ENCODE assay signal across 13 mouse cellular contexts in genomic region chr4:41679291-41679690, GRCm38 (mm10). TPM values are rescaled to one million over a fixed set of nuclear protein-coding genes. Genes with fewer than 3 reads are reported as not detected.
DNase-seq lines count a peak whose midpoint lies in the region; ATAC-seq and TF ChIP-seq lines count a peak whose summit lies in the region.
"Had no signal": no experiment of that assay in that cellular context is flagged by ENCODE, and none has a peak within 500 bp of the region (broad histone marks: within the 10 kb centered on the region; RNA-seq: fewer than 3 reads in every experiment).

No protein-coding gene starts in this region.

- peak; percentile 55 for DNase-seq in forebrain, embryonic 11.5 days (ENCODE audit: low spot score)
- DNase-seq in kidney, postnatal 10 days, result peak; percentile 36
- DNase-seq in kidney, adult 2 months, result no peak
- no peak for DNase-seq in midbrain, embryonic 14.5 days
- DNase-seq in layer of hippocampus, postnatal 14 days (ENCODE audit: low spot score in 2 of 2), result no peak
- DNase-seq: B cell, adult 2 months; cerebellum, adult 9-10 months; gastrocnemius, postnatal 36 days had no signal

- peaks cover 54% of the 10 kb centered on the region for H3K4me1 ChIP-seq in forebrain, embryonic 11.5 days (replicated peaks; ENCODE audit: control insufficient read depth, insufficient read depth, low read length)
- H3K4me1 ChIP-seq in forebrain, embryonic 16.5 days (replicated peaks; ENCODE audit: control insufficient read depth, insufficient read depth, low read length), result peaks cover 71% of the 10 kb centered on the region
- peaks cover 5% of the 10 kb centered on the region; the same call in 1 of the 2 replicates for H3K4me1 ChIP-seq in kidney, adult 2 months (ENCODE audit: control insufficient read depth, insufficient read depth, low read length)
- peaks cover 57% of the 10 kb centered on the region for H3K4me1 ChIP-seq in embryonic facial prominence, embryonic 13.5 days
- peaks cover 54% of the 10 kb centered on the region for H3K4me1 ChIP-seq in midbrain, embryonic 14.5 days (ENCODE audit: control insufficient read depth, insufficient read depth, low read length)
- no peaks in the 10 kb centered on the region for H3K4me1 ChIP-seq in intestine, postnatal 0 days (replicated peaks; ENCODE audit: control insufficient read depth, insufficient read depth, low read length)

- H3K27ac ChIP-seq in forebrain, embryonic 11.5 days (ENCODE audit: low read depth, low read length), result peak overlapping the region; percentile 50
- no peak overlapping the region for H3K27ac ChIP-seq in forebrain, embryonic 16.5 days (ENCODE audit: low read length)
- H3K27ac ChIP-seq in kidney, adult 2 months (ENCODE audit: insufficient read depth, low read depth, low read length), result no peak overlapping the region
- no peak overlapping the region for H3K27ac ChIP-seq in embryonic facial prominence, embryonic 13.5 days
- 0 out of 2 replicates have a peak overlapping the region, but pooled peaks have one; percentile 21 for H3K27ac ChIP-seq in midbrain, embryonic 14.5 days (replicated peaks; ENCODE audit: low read depth, low read length)
- no peak overlapping the region for H3K27ac ChIP-seq in intestine, postnatal 0 days (ENCODE audit: low read depth, low read length)
- H3K27ac ChIP-seq: limb, embryonic 12.5 days had no signal

- no peak for TF ChIP-seq POLR2A in kidney, adult 2 months (IDR thresholded peaks at IDR 0.05; ENCODE audit: low read depth, low read length)

- no peak for ATAC-seq in forebrain, embryonic 11.5 days (replicated peaks; ENCODE audit: low FRiP score)
- ATAC-seq in forebrain, embryonic 16.5 days, result no peak
- ATAC-seq in embryonic facial prominence, embryonic 13.5 days (ENCODE audit: insufficient number of reproducible peaks, insufficient read depth, low FRiP score, low TSS enrichment, low read depth), result no peak
- ATAC-seq in midbrain, embryonic 14.5 days (ENCODE audit: low FRiP score, low TSS enrichment), result no peak
- ATAC-seq in intestine, postnatal 0 days, result no peak

- no peak for TF ChIP-seq CTCF in kidney, adult 2 months (conservative IDR thresholded peaks at IDR 0.05; ENCODE audit: insufficient read depth, insufficient read length, low read depth, low read length)
- TF ChIP-seq CTCF in intestine, postnatal 0 days (IDR thresholded peaks at IDR 0.05; ENCODE audit: low read depth), result no peak

- H3K27me3 ChIP-seq in forebrain, embryonic 11.5 days (ENCODE audit: control insufficient read depth, insufficient read depth, low read length), result no peaks in the 10 kb centered on the region
- no peaks in the 10 kb centered on the region for H3K27me3 ChIP-seq in forebrain, embryonic 16.5 days (replicated peaks; ENCODE audit: control insufficient read depth, insufficient read depth, low read length)
- no peaks in the 10 kb centered on the region for H3K27me3 ChIP-seq in kidney, adult 2 months (replicated peaks; ENCODE audit: control insufficient read depth, insufficient read depth, low read length)
- no peaks in the 10 kb centered on the region for H3K27me3 ChIP-seq in embryonic facial prominence, embryonic 13.5 days
- no peaks in the 10 kb centered on the region for H3K27me3 ChIP-seq in midbrain, embryonic 14.5 days (ENCODE audit: control insufficient read depth, insufficient read depth, low read length)
- H3K27me3 ChIP-seq in intestine, postnatal 0 days (replicated peaks; ENCODE audit: control insufficient read depth, insufficient read depth, low read length), result peaks cover 9% of the 10 kb centered on the region

- H3K4me3 ChIP-seq in forebrain, embryonic 11.5 days (ENCODE audit: low read depth, low read length), result no peak overlapping the region
- H3K4me3 ChIP-seq in forebrain, embryonic 16.5 days (replicated peaks; ENCODE audit: low read length), result no peak overlapping the region
- no peak overlapping the region for H3K4me3 ChIP-seq in kidney, adult 2 months (ENCODE audit: insufficient read depth, low read depth, low read length)
- H3K4me3 ChIP-seq in embryonic facial prominence, embryonic 13.5 days, result no peak overlapping the region
- no peak overlapping the region for H3K4me3 ChIP-seq in midbrain, embryonic 14.5 days (replicated peaks; ENCODE audit: low read depth, low read length)
- no peak overlapping the region for H3K4me3 ChIP-seq in intestine, postnatal 0 days (ENCODE audit: low read depth, low read length)
- H3K4me3 ChIP-seq: limb, embryonic 12.5 days had no signal

- H3K36me3 ChIP-seq in forebrain, embryonic 11.5 days (ENCODE audit: control insufficient read depth, insufficient read depth, low read length), result no peaks in the 10 kb centered on the region
- no peaks in the 10 kb centered on the region for H3K36me3 ChIP-seq in forebrain, embryonic 16.5 days (ENCODE audit: control insufficient read depth, insufficient read depth)
- no peaks in the 10 kb centered on the region for H3K36me3 ChIP-seq in kidney, adult 2 months (ENCODE audit: control insufficient read depth, insufficient read depth, low read length)
- H3K36me3 ChIP-seq in embryonic facial prominence, embryonic 13.5 days, result no peaks in the 10 kb centered on the region
- H3K36me3 ChIP-seq in midbrain, embryonic 14.5 days (ENCODE audit: control insufficient read depth, insufficient read depth, low read length), result no peaks in the 10 kb centered on the region
- H3K36me3 ChIP-seq in intestine, postnatal 0 days (ENCODE audit: control insufficient read depth, insufficient read depth), result no peaks in the 10 kb centered on the region
- H3K36me3 ChIP-seq: limb, embryonic 12.5 days had no signal

- WGBS in forebrain, embryonic 11.5 days, result 36% methylated on average over 1 of the region's 2 CpGs
- WGBS in forebrain, embryonic 16.5 days, result 20% methylated on average over 1 of the region's 2 CpGs
- 82% methylated on average over 1 of the region's 2 CpGs for WGBS in kidney, adult 2 months
- 89% methylated on average over 1 of the region's 2 CpGs for WGBS in embryonic facial prominence, embryonic 13.5 days
- 13% methylated on average over 2 of the region's 2 CpGs for WGBS in midbrain, embryonic 14.5 days
- 86% methylated on average over 1 of the region's 2 CpGs for WGBS in intestine, postnatal 0 days

- no peak overlapping the region for H3K4me2 ChIP-seq in forebrain, embryonic 11.5 days (ENCODE audit: low read depth, low read length, severe bottlenecking)
- no peak overlapping the region for H3K4me2 ChIP-seq in forebrain, embryonic 16.5 days (ENCODE audit: low read length)
- H3K4me2 ChIP-seq in embryonic facial prominence, embryonic 13.5 days, result no peak overlapping the region
- H3K4me2 ChIP-seq in midbrain, embryonic 14.5 days (ENCODE audit: low read length), result no peak overlapping the region
- H3K4me2 ChIP-seq in intestine, postnatal 0 days (replicated peaks; ENCODE audit: low read depth), result no peak overlapping the region
- H3K4me2 ChIP-seq: limb, embryonic 12.5 days had no signal

- no peaks in the 10 kb centered on the region for H3K9me3 ChIP-seq in forebrain, embryonic 11.5 days (ENCODE audit: control insufficient read depth, low read length)
- H3K9me3 ChIP-seq in forebrain, embryonic 16.5 days (ENCODE audit: control insufficient read depth, low read length), result no peaks in the 10 kb centered on the region
- H3K9me3 ChIP-seq in embryonic facial prominence, embryonic 13.5 days, result no peaks in the 10 kb centered on the region
- no peaks in the 10 kb centered on the region for H3K9me3 ChIP-seq in midbrain, embryonic 14.5 days (ENCODE audit: control insufficient read depth, low read length)
- no peaks in the 10 kb centered on the region for H3K9me3 ChIP-seq in intestine, postnatal 0 days (ENCODE audit: control insufficient read depth)
- H3K9me3 ChIP-seq: limb, embryonic 12.5 days had no signal

- peak overlapping the region; percentile 47; the same call in 1 of the 2 replicates for H3K9ac ChIP-seq in forebrain, embryonic 11.5 days (ENCODE audit: low read length)
- H3K9ac ChIP-seq in forebrain, embryonic 16.5 days (replicated peaks; ENCODE audit: low read depth, low read length), result no peak overlapping the region
- H3K9ac ChIP-seq in embryonic facial prominence, embryonic 13.5 days, result 0 out of 2 replicates have a peak overlapping the region, but pooled peaks have one; percentile 6
- no peak overlapping the region; the same call in 1 of the 2 replicates for H3K9ac ChIP-seq in midbrain, embryonic 14.5 days (replicated peaks; ENCODE audit: low read length)
- H3K9ac ChIP-seq in intestine, postnatal 0 days (ENCODE audit: low read depth, low read length), result no peak overlapping the region
- H3K9ac ChIP-seq: limb, embryonic 12.5 days had no signal

RNA-seq across cellular contexts. Expression of gene Cntfr, which starts 17.6 kb away (rescaled TPM):
- 35.2 and 37.1 TPM in 2 replicates for polyA plus RNA-seq in forebrain, embryonic 11.5 days (2014; fragmentation: Nextera tagmentation; extraction: Ambion mirVana)
- 12.3 and 16.7 TPM in 2 replicates for polyA plus RNA-seq in forebrain, embryonic 16.5 days (2015; fragmentation: Nextera tagmentation; extraction: Ambion mirVana)
- 15.4 and 15.9 TPM in 2 replicates for polyA plus RNA-seq in kidney, adult 2 months (2012; rRNA removed)
- polyA plus RNA-seq in embryonic facial prominence, embryonic 13.5 days (2015; fragmentation: Nextera tagmentation; extraction: Ambion mirVana), result 11.2 and 16.3 TPM in 2 replicates
- polyA plus RNA-seq in midbrain, embryonic 14.5 days (2014; fragmentation: Nextera tagmentation; extraction: Ambion mirVana), result 23.9 and 46.8 TPM in 2 replicates
- total RNA-seq in layer of hippocampus, postnatal 14 days (2021), result 10 to 100 TPM; 84.4 to 89.5 TPM
- 1.9 and 2.8 TPM in 2 replicates for polyA plus RNA-seq in intestine, postnatal 0 days (2015; fragmentation: Nextera tagmentation; extraction: Ambion mirVana)
- total RNA-seq: megakaryocyte-erythroid progenitor cell, adult 5-6 weeks had no signal

RNA-seq across cellular contexts. Expression of gene Il11ra1, which starts 20.5 kb away (rescaled TPM):
- 65.0 and 66.9 TPM in 2 replicates for polyA plus RNA-seq in forebrain, embryonic 11.5 days (2014; fragmentation: Nextera tagmentation; extraction: Ambion mirVana)
- 28.3 and 29.2 TPM in 2 replicates for polyA plus RNA-seq in forebrain, embryonic 16.5 days (2015; fragmentation: Nextera tagmentation; extraction: Ambion mirVana)
- polyA plus RNA-seq in kidney, adult 2 months (2012; rRNA removed), result 125 and 126 TPM in 2 replicates
- 427 and 512 TPM in 2 replicates for polyA plus RNA-seq in embryonic facial prominence, embryonic 13.5 days (2015; fragmentation: Nextera tagmentation; extraction: Ambion mirVana)
- polyA plus RNA-seq in midbrain, embryonic 14.5 days (2014; fragmentation: Nextera tagmentation; extraction: Ambion mirVana), result 28.1 and 32.1 TPM in 2 replicates
- total RNA-seq in layer of hippocampus, postnatal 14 days (2021), result 10 to 100 TPM; 26.8 to 29.2 TPM
- 63.8 and 63.9 TPM in 2 replicates for polyA plus RNA-seq in intestine, postnatal 0 days (2015; fragmentation: Nextera tagmentation; extraction: Ambion mirVana)

RNA-seq across cellular contexts. Expression of gene Rpp25l, which starts 34.0 kb away (rescaled TPM):
- polyA plus RNA-seq in forebrain, embryonic 11.5 days (2014; fragmentation: Nextera tagmentation; extraction: Ambion mirVana), result 92.0 and 92.5 TPM in 2 replicates
- polyA plus RNA-seq in forebrain, embryonic 16.5 days (2015; fragmentation: Nextera tagmentation; extraction: Ambion mirVana), result 51.7 and 60.5 TPM in 2 replicates
- 57.0 and 62.2 TPM in 2 replicates for polyA plus RNA-seq in kidney, adult 2 months (2012; rRNA removed)
- polyA plus RNA-seq in embryonic facial prominence, embryonic 13.5 days (2015; fragmentation: Nextera tagmentation; extraction: Ambion mirVana), result 84.5 and 93.3 TPM in 2 replicates
- 62.2 and 64.1 TPM in 2 replicates for polyA plus RNA-seq in midbrain, embryonic 14.5 days (2014; fragmentation: Nextera tagmentation; extraction: Ambion mirVana)
- total RNA-seq in layer of hippocampus, postnatal 14 days (2021), result 10 to 100 TPM; 26.7 to 31.1 TPM
- 47.4 and 51.3 TPM in 2 replicates for polyA plus RNA-seq in intestine, postnatal 0 days (2015; fragmentation: Nextera tagmentation; extraction: Ambion mirVana)

RNA-seq across cellular contexts. Expression of gene Enho, which starts 39.2 kb away (rescaled TPM):
- polyA plus RNA-seq in forebrain, embryonic 11.5 days (2014; fragmentation: Nextera tagmentation; extraction: Ambion mirVana), result 28.1 and 34.5 TPM in 2 replicates
- 51.5 and 68.4 TPM in 2 replicates for polyA plus RNA-seq in forebrain, embryonic 16.5 days (2015; fragmentation: Nextera tagmentation; extraction: Ambion mirVana)
- 9.3 and 9.9 TPM in 2 replicates for polyA plus RNA-seq in kidney, adult 2 months (2012; rRNA removed)
- 19.4 and 23.2 TPM in 2 replicates for polyA plus RNA-seq in embryonic facial prominence, embryonic 13.5 days (2015; fragmentation: Nextera tagmentation; extraction: Ambion mirVana)
- 121 and 154 TPM in 2 replicates for polyA plus RNA-seq in midbrain, embryonic 14.5 days (2014; fragmentation: Nextera tagmentation; extraction: Ambion mirVana)
- total RNA-seq in layer of hippocampus, postnatal 14 days (2021), result 10 to 100 TPM; 61.0 to 69.8 TPM
- polyA plus RNA-seq in intestine, postnatal 0 days (2015; fragmentation: Nextera tagmentation; extraction: Ambion mirVana), result 8.5 and 8.6 TPM in 2 replicates
- total RNA-seq: megakaryocyte-erythroid progenitor cell, adult 5-6 weeks had no signal

RNA-seq across cellular contexts. Expression of gene Dctn3, which starts 43.7 kb away (rescaled TPM):
- polyA plus RNA-seq in forebrain, embryonic 11.5 days (2014; fragmentation: Nextera tagmentation; extraction: Ambion mirVana), result 135 and 142 TPM in 2 replicates
- polyA plus RNA-seq in forebrain, embryonic 16.5 days (2015; fragmentation: Nextera tagmentation; extraction: Ambion mirVana), result 304 and 315 TPM in 2 replicates
- 76.0 and 92.6 TPM in 2 replicates for polyA plus RNA-seq in kidney, adult 2 months (2012; rRNA removed)
- 123 and 128 TPM in 2 replicates for polyA plus RNA-seq in embryonic facial prominence, embryonic 13.5 days (2015; fragmentation: Nextera tagmentation; extraction: Ambion mirVana)
- 249 and 299 TPM in 2 replicates for polyA plus RNA-seq in midbrain, embryonic 14.5 days (2014; fragmentation: Nextera tagmentation; extraction: Ambion mirVana)
- 100 to 1,000 TPM; 161 to 163 TPM for total RNA-seq in layer of hippocampus, postnatal 14 days (2021)
- polyA plus RNA-seq in intestine, postnatal 0 days (2015; fragmentation: Nextera tagmentation; extraction: Ambion mirVana), result 127 and 144 TPM in 2 replicates

Comparison
In these comparisons a context has a peak if more than half of its experiments do, and no peak if none do; other contexts are left out.
1. DNase-seq: peak in forebrain, embryonic 11.5 days (single experiment) and kidney, postnatal 10 days (single experiment); none in kidney, adult 2 months (single experiment), midbrain, embryonic 14.5 days (single experiment) and layer of hippocampus, postnatal 14 days (0 of 2).
2. H3K27ac ChIP-seq: peak in forebrain, embryonic 11.5 days (single experiment) and midbrain, embryonic 14.5 days (single experiment); none in forebrain, embryonic 16.5 days (single experiment), kidney, adult 2 months (single experiment), embryonic facial prominence, embryonic 13.5 days (single experiment) and intestine, postnatal 0 days (single experiment).
3. H3K9ac ChIP-seq: peak in forebrain, embryonic 11.5 days (single experiment) and embryonic facial prominence, embryonic 13.5 days (single experiment); none in forebrain, embryonic 16.5 days (single experiment), midbrain, embryonic 14.5 days (single experiment) and intestine, postnatal 0 days (single experiment).